Mouse (Mus musculus) liver, embryonic 14.5 days (tissue): Measurements from ENCODE around the gene Rftn1. TPM values are rescaled to one million over a fixed set of nuclear protein-coding genes. Genes with fewer than 3 reads are reported as not detected.
"Not testable (repeated sequence)": the region's sequence is repeated elsewhere in the genome, so short reads cannot be mapped to it uniquely, and the experiment has no call there.

ENCODE experiments used
- ATAC-seq: fragments of 200-750 bp; cut with Nextera tagmentation; 2 replicates; pipeline ENCODE4 v1.8.0; 2017; ENCODE audit warnings: moderate number of reproducible peaks, mild to moderate bottlenecking, moderate library complexity; ENCODE audit not compliant: insufficient read depth
- DNase-seq, 3 experiments: peaks; one replicate each; pipeline ENCODE4 v3.0.0-alpha.2; 2012 to 2013; ENCODE audit warnings: low read depth in 3 of 3, low spot score in 3 of 3
- H3K27ac ChIP-seq: fragments of 300-500 bp; sonication (generic); 2 replicates; pipeline ENCODE4 v1.5.1; 2014; ENCODE audit warnings: moderate library complexity, mild to moderate bottlenecking, control low read depth, inconsistent platforms
- H3K27me3 ChIP-seq: fragments of 300-500 bp; sonication (generic); 2 replicates; pipeline ENCODE4 v1.6.1; 2014; ENCODE audit warnings: mild to moderate bottlenecking, low read length, moderate library complexity; ENCODE audit not compliant: control insufficient read depth, insufficient read depth
- H3K36me3 ChIP-seq: fragments of 300-500 bp; sonication (generic); replicated peaks from 2 replicates; pipeline ENCODE4 v1.6.1; 2014; ENCODE audit warnings: low read depth; ENCODE audit not compliant: control insufficient read depth, insufficient read depth
- H3K4me1 ChIP-seq, 2 experiments: fragments of 200-500 bp in 1 of 2; fragments of 300-500 bp in 1 of 2; sonication (generic) in 1 of 2; replicated peaks; 2 replicates each; pipeline ENCODE4 v1.6.1; 2012 to 2014; ENCODE audit warnings: antibody characterized with exemption in 1 of 2, inconsistent platforms in 1 of 2, low read length in 1 of 2; ENCODE audit not compliant: control insufficient read depth in 2 of 2, insufficient read depth in 2 of 2
- H3K4me2 ChIP-seq: fragments of 300-500 bp; sonication (generic); 2 replicates; pipeline ENCODE4 v1.6.1; 2014; ENCODE audit warnings: low read depth, mild to moderate bottlenecking, control low read depth, moderate library complexity
- H3K4me3 ChIP-seq, 2 experiments: fragments of 200-500 bp in 1 of 2; fragments of 300-500 bp in 1 of 2; sonication (generic) in 1 of 2; 2 replicates each; pipeline ENCODE4 v1.5.1; 2012 to 2014; ENCODE audit warnings: low read depth in 2 of 2, low read length in 2 of 2, mild to moderate bottlenecking in 2 of 2, control low read depth in 1 of 2, inconsistent platforms in 1 of 2, moderate library complexity in 1 of 2; ENCODE audit not compliant: insufficient read depth in 1 of 2
- H3K9ac ChIP-seq: fragments of 300-500 bp; sonication (generic); replicated peaks from 2 replicates; pipeline ENCODE4 v1.6.1; 2014; ENCODE audit warnings: mild to moderate bottlenecking, control low read depth, moderate library complexity
- H3K9me3 ChIP-seq: fragments of 300-500 bp; sonication (generic); 2 replicates; pipeline ENCODE4 v1.6.1; 2016; ENCODE audit warnings: low read length, mixed read lengths; ENCODE audit not compliant: control insufficient read depth
- CTCF ChIP-seq: IDR thresholded peaks from 2 replicates; pipeline ENCODE4 v1.5.1; 2016; ENCODE audit warnings: antibody characterized with exemption, low read depth, control low read depth
- EP300 ChIP-seq: IDR thresholded peaks from 2 replicates; pipeline ENCODE4 v1.6.1; 2016; ENCODE audit warnings: antibody characterized with exemption, low read depth
- whole genome bisulfite sequencing: fragments of 180-500 bp; shearing (Covaris S2); extraction: QIAGEN DNeasy Blood & Tissue Kit; methylation state at CpG from one replicate; pipeline ENCODE4 v1.1.7; 2014; ENCODE audit not compliant: insufficient replicate concordance; 5-methylcytosine and 5-hydroxymethylcytosine counted together
- polyA plus RNA-seq, 2 experiments: library from polyadenylated mRNA; depleted of rRNA in 1 of 2; stranded (reverse) in 1 of 2; unstranded in 1 of 2; fragments of >200 nt; fragmentation: Nextera tagmentation in 1 of 2; extraction: Ambion mirVana in 1 of 2; gene quantifications; 2 replicates each; pipeline versions ENCODE4 v1.2.1 to v1.2.3; 2012 to 2014

The Rftn1 gene
- polyA plus RNA-seq, 2 experiments: 2.2 to 3.2 TPM

DNA sequence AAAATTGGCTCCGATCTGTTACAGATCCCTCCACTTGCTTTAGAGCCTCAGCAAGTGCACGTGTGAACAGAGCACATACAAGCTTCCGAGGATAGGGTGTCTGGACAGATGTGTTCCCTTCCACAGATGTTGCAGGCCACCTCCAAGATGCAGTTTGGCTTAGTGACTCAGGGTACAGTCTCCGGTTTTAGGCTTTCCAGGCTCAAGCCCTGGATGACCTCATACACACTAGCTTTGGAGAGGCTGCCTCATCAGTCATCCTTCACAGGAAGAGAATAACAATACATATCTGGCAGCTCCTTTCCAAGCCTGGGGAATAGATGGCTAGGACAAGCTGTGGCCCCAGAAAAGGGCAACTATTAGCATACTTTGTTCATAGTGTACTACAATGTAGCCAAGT, 65.8 kb downstream of the Rftn1 start:
- Histone ChIP-seq H3K4me2 (no peak overlapping the region), H3K9ac (no peak overlapping the region), H3K4me1 (peaks cover 0 to 17% of the 10 kb centered on the region in 2 experiments; a peak in 3 of 4 replicates), H3K27me3 (no peaks in the 10 kb centered on the region), H3K9me3 (no peaks in the 10 kb centered on the region), H3K36me3 (no peaks in the 10 kb centered on the region), H3K4me3 (no peak overlapping the region), H3K27ac (no peak overlapping the region)
- WGBS: 69% methylated on average over 4 of the region's 4 CpGs
- TF ChIP-seq CTCF: no peak
- no peak for TF ChIP-seq EP300
- no peak for DNase-seq
- no peak for ATAC-seq

DNA sequence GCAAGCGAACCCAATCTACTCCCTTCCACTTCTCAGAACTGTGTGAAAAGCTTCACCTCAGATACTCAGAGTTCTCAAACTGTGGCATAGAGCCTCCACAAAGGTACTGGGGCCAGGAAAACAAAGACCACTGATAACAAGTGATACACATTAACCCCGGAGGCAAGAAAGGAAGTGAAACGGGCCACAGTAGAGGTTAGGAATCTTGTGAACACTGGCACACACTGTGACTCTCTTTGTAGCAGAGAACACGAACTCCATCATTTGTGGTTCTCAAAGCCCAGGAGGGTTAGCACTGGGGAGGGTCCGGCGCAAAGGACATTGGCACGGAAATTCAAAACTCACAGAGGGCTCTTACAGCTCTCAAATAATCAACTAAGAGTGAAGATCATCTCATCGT, 67.9 kb downstream of the Rftn1 start:
- no peak for DNase-seq
- TF ChIP-seq CTCF (no peak), EP300 (no peak)
- Histone ChIP-seq H3K4me2 (no peak overlapping the region), H3K9ac (no peak overlapping the region), H3K9me3 (no peaks in the 10 kb centered on the region), H3K27ac (no peak overlapping the region), H3K27me3 (no peaks in the 10 kb centered on the region), H3K36me3 (no peaks in the 10 kb centered on the region), H3K4me3 (no peak overlapping the region), H3K4me1 (peaks cover 0 to 17% of the 10 kb centered on the region in 2 experiments; a peak in 3 of 4 replicates)
- WGBS: 53% methylated on average over 8 of the region's 8 CpGs
- ATAC-seq: no peak

DNA sequence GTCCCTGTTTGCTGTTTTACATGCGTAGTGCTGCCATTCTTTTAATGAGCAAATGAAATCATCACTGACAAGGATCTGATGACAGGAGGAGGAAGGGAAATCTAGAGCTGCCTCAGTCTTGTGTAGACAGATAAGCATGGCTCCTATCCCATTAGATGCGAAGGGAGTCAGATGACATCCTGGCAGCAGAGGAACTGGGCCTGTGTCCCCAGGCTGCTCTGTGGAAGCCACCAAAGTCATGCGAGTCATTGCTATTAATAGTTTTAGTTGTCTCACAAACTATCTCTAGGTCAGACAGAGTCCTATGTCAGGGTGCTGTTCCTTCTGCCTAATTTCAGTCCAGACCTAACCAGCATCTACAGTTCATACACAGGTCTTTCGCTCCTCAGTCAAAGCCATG, 70.4 kb downstream of the Rftn1 start:
- Histone ChIP-seq H3K4me3 (no peak overlapping the region), H3K27ac (no peak overlapping the region), H3K27me3 (no peaks in the 10 kb centered on the region), H3K36me3 (no peaks in the 10 kb centered on the region), H3K4me1 (peaks cover 0 to 8% of the 10 kb centered on the region in 2 experiments; a peak in 2 of 4 replicates), H3K9me3 (no peaks in the 10 kb centered on the region), H3K9ac (no peak overlapping the region), H3K4me2 (no peak overlapping the region)
- no peak for TF ChIP-seq CTCF
- TF ChIP-seq EP300: no peak
- 54% methylated on average over 4 of the region's 4 CpGs for WGBS
- DNase-seq (no peak), ATAC-seq (no peak)

DNA sequence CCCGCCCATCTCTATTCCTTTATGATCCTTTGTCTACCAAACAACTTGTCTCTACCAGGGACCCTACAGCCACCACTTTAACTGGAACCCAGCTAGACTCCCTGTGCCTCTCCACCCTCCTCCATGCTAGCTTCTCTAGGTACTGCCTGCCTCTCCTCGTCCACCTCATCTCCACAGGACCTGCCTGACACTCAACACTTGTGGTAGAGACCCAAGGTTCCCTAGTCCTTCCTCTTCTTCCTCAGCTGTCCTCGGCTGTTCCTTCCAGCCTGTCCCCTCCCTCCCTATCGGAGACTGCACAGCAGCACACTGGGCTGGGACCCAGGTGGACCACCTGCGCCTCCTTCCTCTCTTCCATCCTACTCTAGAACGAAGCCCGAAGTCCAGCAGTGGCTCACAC, 73.0 kb downstream of the Rftn1 start:
- DNase-seq (no peak), ATAC-seq (no peak)
- H3K9me3 ChIP-seq: no peaks in the 10 kb centered on the region
- no peaks in the 10 kb centered on the region for H3K27me3 ChIP-seq
- no peak overlapping the region for H3K27ac ChIP-seq
- no peaks in the 10 kb centered on the region; a peak in 1 of 4 replicates for H3K4me1 ChIP-seq
- no peak overlapping the region for H3K9ac ChIP-seq
- no peak overlapping the region for H3K4me3 ChIP-seq
- TF ChIP-seq EP300: no peak
- TF ChIP-seq CTCF: no peak
- no peaks in the 10 kb centered on the region for H3K36me3 ChIP-seq
- 83% methylated on average over 7 of the region's 7 CpGs for WGBS
- H3K4me2 ChIP-seq: no peak overlapping the region

DNA sequence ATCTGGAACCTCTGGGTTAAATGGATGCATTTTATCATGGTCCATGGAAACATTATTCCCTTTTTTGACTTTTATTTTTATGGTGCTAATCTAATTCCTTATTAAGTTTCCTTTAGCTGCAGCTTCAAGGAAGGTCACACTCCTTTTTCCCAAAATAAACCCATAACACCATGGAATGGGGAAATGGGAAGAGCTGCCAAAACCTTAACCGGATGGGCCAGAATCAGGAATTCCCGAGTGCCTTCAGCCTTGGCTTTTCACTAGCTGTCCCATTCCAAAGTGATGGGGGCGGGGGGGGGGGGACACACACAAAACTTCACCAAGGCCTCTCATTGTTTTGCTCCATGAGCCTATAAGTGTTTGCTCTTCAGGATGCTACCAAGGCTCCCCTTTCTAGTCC, 73.5 kb downstream of the Rftn1 start:
- 78% methylated on average over 3 of the region's 3 CpGs for WGBS
- no peaks in the 10 kb centered on the region for H3K9me3 ChIP-seq
- DNase-seq: no peak
- H3K4me3 ChIP-seq: no peak overlapping the region
- H3K36me3 ChIP-seq: no peaks in the 10 kb centered on the region
- H3K4me2 ChIP-seq: no peak overlapping the region
- no peaks in the 10 kb centered on the region for H3K27me3 ChIP-seq
- H3K9ac ChIP-seq: no peak overlapping the region
- ATAC-seq: no peak
- no peak overlapping the region for H3K27ac ChIP-seq
- TF ChIP-seq CTCF (no peak), EP300 (no peak)
- no peaks in the 10 kb centered on the region; a peak in 1 of 4 replicates for H3K4me1 ChIP-seq

DNA sequence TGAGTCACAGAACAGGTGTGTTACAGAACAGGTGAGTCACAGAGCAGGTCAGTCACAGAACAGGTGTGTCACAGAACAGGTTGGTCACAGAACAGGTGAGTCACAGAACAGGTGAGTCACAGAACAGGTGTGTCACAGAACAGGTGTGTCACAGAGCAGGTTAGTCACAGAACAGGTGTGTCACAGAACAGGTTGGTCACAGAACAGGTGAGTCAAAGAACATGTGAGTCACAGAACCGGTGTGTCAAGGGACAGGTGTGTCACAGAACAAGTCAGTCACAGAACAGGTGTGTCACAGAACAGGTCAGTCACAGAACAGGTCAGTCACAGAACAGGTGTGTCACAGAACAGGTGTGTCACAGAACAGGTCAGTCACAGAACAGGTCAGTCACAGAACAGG, 74.1 kb downstream of the Rftn1 start:
- DNase-seq: not testable (repeated sequence)
- WGBS: 75% methylated on average over 1 of the region's 1 CpGs

DNA sequence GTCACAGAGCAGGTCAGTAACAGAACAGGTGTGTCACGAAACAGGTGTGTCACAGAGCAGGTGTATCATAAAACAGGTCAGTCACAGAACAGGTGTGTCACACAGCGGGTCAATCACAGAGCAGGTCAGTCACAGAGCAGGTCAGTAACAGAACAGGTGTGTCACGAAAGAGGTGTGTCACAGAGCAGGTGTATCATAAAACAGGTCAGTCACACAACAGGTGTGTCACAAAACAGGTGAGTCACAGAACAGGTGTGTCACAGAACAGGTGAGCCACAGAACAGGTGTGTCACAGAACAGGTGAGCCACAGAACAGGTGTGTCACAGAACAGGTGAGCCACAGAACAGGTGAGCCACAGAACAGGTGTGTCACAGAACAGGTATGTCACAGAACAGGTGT, 74.8 kb downstream of the Rftn1 start:
- not testable (repeated sequence) for H3K9me3 ChIP-seq, H3K4me1 ChIP-seq, H3K27ac ChIP-seq, H3K4me2 ChIP-seq, H3K27me3 ChIP-seq, H3K36me3 ChIP-seq, DNase-seq, H3K4me3 ChIP-seq, ATAC-seq, H3K9ac ChIP-seq
- 85% methylated on average over 3 of the region's 3 CpGs for WGBS

More for the DNA sequence above, 74.1 kb downstream of the Rftn1 start:
- H3K9me3 ChIP-seq, H3K9ac ChIP-seq, H3K4me3 ChIP-seq, ATAC-seq, H3K27ac ChIP-seq, H3K4me2 ChIP-seq, H3K4me1 ChIP-seq, H3K36me3 ChIP-seq, H3K27me3 ChIP-seq: not testable (repeated sequence)
